In genomic region chr4:14205754-14206416, GRCm38 (mm10) we compare ENCODE assay signal across 26 mouse cellular contexts.
A peak's percentile ranks its signal among the peaks of the same experiment; 100 is the strongest.
DNase-seq lines count a peak whose midpoint lies in the region; ATAC-seq and TF ChIP-seq lines count a peak whose summit lies in the region.
"Had no signal": no experiment of that assay in that cellular context is flagged by ENCODE, and none has a peak within 500 bp of the region (broad histone marks: within the 10 kb centered on the region; RNA-seq: fewer than 3 reads in every experiment).

No protein-coding gene starts in this region.

- ATAC-seq in forebrain, embryonic 14.5 days = 0 out of 2 replicates have a peak, but pooled peaks have one; percentile 23
- ATAC-seq in forebrain, embryonic 16.5 days = no peak
- no peak for ATAC-seq in neural tube, embryonic 13.5 days (ENCODE audit: low read depth)
- peak; percentile 31; the same call in 1 of the 2 replicates for ATAC-seq in midbrain, embryonic 14.5 days (ENCODE audit: low FRiP score, low TSS enrichment)
- ATAC-seq in intestine, postnatal 0 days = no peak
- ATAC-seq: liver, embryonic 12.5 days; Patski had no signal

- no peak for TF ChIP-seq CTCF in intestine, postnatal 0 days (IDR thresholded peaks at IDR 0.05; ENCODE audit: low read depth)

- WGBS in forebrain, embryonic 14.5 days = 29% methylated on average over 10 of the region's 10 CpGs
- WGBS in forebrain, embryonic 16.5 days = 28% methylated on average over 10 of the region's 10 CpGs
- 47% methylated on average over 10 of the region's 10 CpGs for WGBS in neural tube, embryonic 13.5 days
- 27% methylated on average over 10 of the region's 10 CpGs for WGBS in midbrain, embryonic 14.5 days
- 39% methylated on average over 10 of the region's 10 CpGs for WGBS in intestine, postnatal 0 days

- no peak for DNase-seq in forebrain, embryonic 14.5 days (ENCODE audit: low spot score)
- DNase-seq in neural tube, embryonic 10.5 days (ENCODE audit: extremely low spot score, low spot score) = no peak
- peak; percentile 72 for DNase-seq in midbrain, embryonic 14.5 days
- DNase-seq in lung, postnatal 36 days = no peak
- DNase-seq: B cell, adult 2 months; cerebellum, adult 18-20 months; gastrocnemius, postnatal 10 days; heart, adult 18-20 months; heart, postnatal 10 days; kidney, adult 11 months; kidney, postnatal 4 days; layer of hippocampus, adult 9-11 months; lung, adult 18-20 months; lung, postnatal 14 days; thymus, adult 2 months; thymus, postnatal 4 days had no signal

- H3K9ac ChIP-seq in forebrain, embryonic 14.5 days (ENCODE audit: low read length) = no peak overlapping the region
- H3K9ac ChIP-seq in forebrain, embryonic 16.5 days (replicated peaks; ENCODE audit: low read depth, low read length) = no peak overlapping the region
- no peak overlapping the region for H3K9ac ChIP-seq in neural tube, embryonic 13.5 days
- no peak overlapping the region for H3K9ac ChIP-seq in midbrain, embryonic 14.5 days (replicated peaks; ENCODE audit: low read length)
- no peak overlapping the region for H3K9ac ChIP-seq in intestine, postnatal 0 days (ENCODE audit: low read depth, low read length)
- H3K9ac ChIP-seq: heart, embryonic 12.5 days; limb, embryonic 13.5 days; liver, embryonic 12.5 days had no signal

- H3K4me3 ChIP-seq in forebrain, embryonic 14.5 days (ENCODE audit: low read depth, low read length) = no peak overlapping the region
- no peak overlapping the region for H3K4me3 ChIP-seq in forebrain, embryonic 16.5 days (replicated peaks; ENCODE audit: low read length)
- no peak overlapping the region for H3K4me3 ChIP-seq in neural tube, embryonic 13.5 days
- no peak overlapping the region for H3K4me3 ChIP-seq in midbrain, embryonic 14.5 days (replicated peaks; ENCODE audit: low read depth, low read length)
- no peak overlapping the region for H3K4me3 ChIP-seq in intestine, postnatal 0 days (ENCODE audit: low read depth, low read length)
- H3K4me3 ChIP-seq: forebrain, embryonic 10.5 days; heart, embryonic 12.5 days; limb, embryonic 13.5 days; liver, embryonic 12.5 days had no signal

- no peaks in the 10 kb centered on the region for H3K4me1 ChIP-seq in forebrain, embryonic 14.5 days (ENCODE audit: control insufficient read depth, insufficient read depth, low read length)
- H3K4me1 ChIP-seq in forebrain, embryonic 16.5 days (replicated peaks; ENCODE audit: control insufficient read depth, insufficient read depth, low read length) = peaks cover 4% of the 10 kb centered on the region; the same call in 1 of the 2 replicates
- H3K4me1 ChIP-seq in neural tube, embryonic 13.5 days (replicated peaks) = peaks cover 13% of the 10 kb centered on the region
- H3K4me1 ChIP-seq in midbrain, embryonic 14.5 days (ENCODE audit: control insufficient read depth, insufficient read depth, low read length) = peaks cover 11% of the 10 kb centered on the region
- H3K4me1 ChIP-seq in intestine, postnatal 0 days (replicated peaks; ENCODE audit: control insufficient read depth, insufficient read depth, low read length) = no peaks in the 10 kb centered on the region
- H3K4me1 ChIP-seq: heart, embryonic 12.5 days; liver, embryonic 12.5 days had no signal

- H3K27me3 ChIP-seq in forebrain, embryonic 14.5 days (replicated peaks; ENCODE audit: control insufficient read depth, insufficient read depth, low read length) = no peaks in the 10 kb centered on the region
- no peaks in the 10 kb centered on the region for H3K27me3 ChIP-seq in forebrain, embryonic 16.5 days (replicated peaks; ENCODE audit: control insufficient read depth, insufficient read depth, low read length)
- H3K27me3 ChIP-seq in neural tube, embryonic 13.5 days = no peaks in the 10 kb centered on the region
- no peaks in the 10 kb centered on the region for H3K27me3 ChIP-seq in midbrain, embryonic 14.5 days (ENCODE audit: control insufficient read depth, insufficient read depth, low read length)
- no peaks in the 10 kb centered on the region for H3K27me3 ChIP-seq in intestine, postnatal 0 days (replicated peaks; ENCODE audit: control insufficient read depth, insufficient read depth, low read length)
- H3K27me3 ChIP-seq: CH12.LX; heart, embryonic 12.5 days; limb, embryonic 13.5 days; liver, embryonic 12.5 days; Patski had no signal

- no peaks in the 10 kb centered on the region for H3K9me3 ChIP-seq in forebrain, embryonic 14.5 days (replicated peaks; ENCODE audit: control insufficient read depth, low read length)
- H3K9me3 ChIP-seq in forebrain, embryonic 16.5 days (ENCODE audit: control insufficient read depth, low read length) = no peaks in the 10 kb centered on the region
- H3K9me3 ChIP-seq in neural tube, embryonic 13.5 days = no peaks in the 10 kb centered on the region
- H3K9me3 ChIP-seq in midbrain, embryonic 14.5 days (ENCODE audit: control insufficient read depth, low read length) = no peaks in the 10 kb centered on the region
- H3K9me3 ChIP-seq in intestine, postnatal 0 days (ENCODE audit: control insufficient read depth) = no peaks in the 10 kb centered on the region
- H3K9me3 ChIP-seq: forebrain, embryonic 10.5 days; G1E; heart, embryonic 12.5 days; limb, embryonic 13.5 days; liver, embryonic 12.5 days had no signal

- H3K4me2 ChIP-seq in forebrain, embryonic 14.5 days (ENCODE audit: low read length) = no peak overlapping the region
- no peak overlapping the region for H3K4me2 ChIP-seq in forebrain, embryonic 16.5 days (ENCODE audit: low read length)
- H3K4me2 ChIP-seq in neural tube, embryonic 13.5 days = 0 out of 2 replicates have a peak overlapping the region, but pooled peaks have one; percentile 7
- H3K4me2 ChIP-seq in midbrain, embryonic 14.5 days (ENCODE audit: low read length) = peak overlapping the region; percentile 27
- H3K4me2 ChIP-seq in intestine, postnatal 0 days (replicated peaks; ENCODE audit: low read depth) = no peak overlapping the region
- H3K4me2 ChIP-seq: heart, embryonic 12.5 days; limb, embryonic 13.5 days; liver, embryonic 12.5 days had no signal

- H3K27ac ChIP-seq in forebrain, embryonic 14.5 days (ENCODE audit: low read depth, low read length) = no peak overlapping the region
- no peak overlapping the region for H3K27ac ChIP-seq in forebrain, embryonic 16.5 days (ENCODE audit: low read length)
- H3K27ac ChIP-seq in neural tube, embryonic 13.5 days (replicated peaks) = peak overlapping the region; percentile 52
- H3K27ac ChIP-seq in midbrain, embryonic 14.5 days (replicated peaks; ENCODE audit: low read depth, low read length) = peak overlapping the region; percentile 58
- no peak overlapping the region for H3K27ac ChIP-seq in intestine, postnatal 0 days (ENCODE audit: low read depth, low read length)
- H3K27ac ChIP-seq: forebrain, embryonic 10.5 days; limb, embryonic 13.5 days; liver, embryonic 12.5 days had no signal

- no peaks in the 10 kb centered on the region for H3K36me3 ChIP-seq in forebrain, embryonic 14.5 days (ENCODE audit: control insufficient read depth, insufficient read depth, low read length)
- no peaks in the 10 kb centered on the region for H3K36me3 ChIP-seq in forebrain, embryonic 16.5 days (ENCODE audit: control insufficient read depth, insufficient read depth)
- H3K36me3 ChIP-seq in neural tube, embryonic 13.5 days = no peaks in the 10 kb centered on the region
- no peaks in the 10 kb centered on the region for H3K36me3 ChIP-seq in midbrain, embryonic 14.5 days (ENCODE audit: control insufficient read depth, insufficient read depth, low read length)
- no peaks in the 10 kb centered on the region for H3K36me3 ChIP-seq in intestine, postnatal 0 days (ENCODE audit: control insufficient read depth, insufficient read depth)
- H3K36me3 ChIP-seq: forebrain, embryonic 10.5 days; G1E; heart, embryonic 12.5 days; limb, embryonic 13.5 days; liver, embryonic 12.5 days had no signal

Comparison
In these comparisons a context has a peak if more than half of its experiments do, and no peak if none do; other contexts are left out.
1. ATAC-seq: peak in forebrain, embryonic 14.5 days (single experiment) and midbrain, embryonic 14.5 days (single experiment); none in forebrain, embryonic 16.5 days (single experiment), neural tube, embryonic 13.5 days (single experiment) and intestine, postnatal 0 days (single experiment).
2. H3K27ac ChIP-seq: peak in neural tube, embryonic 13.5 days (single experiment) and midbrain, embryonic 14.5 days (single experiment); none in forebrain, embryonic 14.5 days (single experiment), forebrain, embryonic 16.5 days (single experiment) and intestine, postnatal 0 days (single experiment).
3. H3K4me2 ChIP-seq: peak in neural tube, embryonic 13.5 days (single experiment) and midbrain, embryonic 14.5 days (single experiment); none in forebrain, embryonic 14.5 days (single experiment), forebrain, embryonic 16.5 days (single experiment) and intestine, postnatal 0 days (single experiment).